Mouse (Mus musculus) telencephalon, adult 2 months (tissue): Measurements from ENCODE around the gene Arsa.

ENCODE experiments used
- DNase-seq: peaks from one replicate; pipeline ENCODE4 v3.0.0-alpha.2; 2011; ENCODE audit warnings: low read depth, low spot score

Arsa gene

GRCm38 (mm10) chr15:89477091-89477491 is at the start of gene Arsa:
Gene Arsa (minus strand): TSS chr15:89477425.
- DNase-seq, result no peak

GRCm38 (mm10) chr15:89526776-89527325 is 49.6 kb upstream of the Arsa start:
- DNase-seq, result no peak

- no peak for DNase-seq
Measured at GRCm38 (mm10) chr15:89525896-89526295, 48.7 kb upstream of the Arsa start.

- DNase-seq, result no peak
Measured at GRCm38 (mm10) chr15:89525464-89525863, 48.2 kb upstream of the Arsa start.

GRCm38 (mm10) chr15:89524611-89525415 is 47.6 kb upstream of the Arsa start:
- no peak for DNase-seq

- DNase-seq, result no peak
Measured at GRCm38 (mm10) chr15:89524001-89524571, 46.9 kb upstream of the Arsa start.

- DNase-seq, result no peak
Measured at GRCm38 (mm10) chr15:89523283-89523832, 46.1 kb upstream of the Arsa start.

- DNase-seq, result no peak
Measured at GRCm38 (mm10) chr15:89522566-89523282, 45.5 kb upstream of the Arsa start.

- DNase-seq, result no peak
Measured at GRCm38 (mm10) chr15:89521951-89522350, 44.7 kb upstream of the Arsa start.

- DNase-seq, result no peak
Measured at GRCm38 (mm10) chr15:89512679-89513078, 35.5 kb upstream of the Arsa start.

GRCm38 (mm10) chr15:89507751-89508150 is 30.5 kb upstream of the Arsa start:
- DNase-seq, result no peak

- DNase-seq, result no peak
Measured at GRCm38 (mm10) chr15:89504838-89505237, 27.6 kb upstream of the Arsa start.

- no peak for DNase-seq
Measured at GRCm38 (mm10) chr15:89501321-89501720, 24.1 kb upstream of the Arsa start.

GRCm38 (mm10) chr15:89500221-89500791 is 23.1 kb upstream of the Arsa start:
- DNase-seq, result no peak

GRCm38 (mm10) chr15:89499784-89500220 is 22.6 kb upstream of the Arsa start:
- DNase-seq, result no peak

- no peak for DNase-seq
Measured at GRCm38 (mm10) chr15:89498961-89499688, 21.9 kb upstream of the Arsa start, which contains the start of gene Shank3. Gene Shank3 (plus strand): TSS chr15:89499623.

GRCm38 (mm10) chr15:89498049-89498960 is 21.1 kb upstream of the Arsa start:
- DNase-seq, result peak; percentile 84

GRCm38 (mm10) chr15:89497391-89498048 is 20.3 kb upstream of the Arsa start:
- no peak for DNase-seq

GRCm38 (mm10) chr15:89496841-89497240 is 19.6 kb upstream of the Arsa start:
- DNase-seq, result no peak
